Mouse (Mus musculus) testis, postnatal 10 days (tissue): ENCODE measurements at regions not wholly inside any gene's neighbourhood (a gene's known extent, or its start where the extent isn't known, plus 50 kb on each side); places are given as distances from the start of the nearest gene placed in this dataset.

Source experiments
- DNase-seq: peaks from one replicate; pipeline ENCODE4 v3.0.0; 2021; ENCODE audit warnings: low spot score

DNA sequence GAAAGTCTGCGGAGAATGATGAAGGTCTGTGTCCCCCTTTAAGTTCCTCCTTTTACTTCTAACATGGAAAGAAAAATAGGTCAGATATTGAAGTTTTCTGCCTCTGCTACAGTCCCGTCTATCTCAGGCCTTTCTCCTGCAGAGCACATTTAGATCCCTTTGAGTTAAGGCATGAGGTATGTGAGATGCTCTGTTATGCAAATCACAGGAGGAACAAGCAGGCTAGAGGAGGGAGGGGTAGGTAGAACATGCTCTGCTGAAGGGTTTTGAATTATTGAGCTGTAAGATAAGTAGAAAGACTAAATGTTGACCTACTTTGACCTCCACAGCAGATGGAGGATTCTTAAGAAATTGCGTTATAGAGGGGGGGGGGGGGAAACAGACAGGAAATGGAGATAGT, 228.4 kb upstream of the Ldb2 start:
- no peak for DNase-seq

DNA sequence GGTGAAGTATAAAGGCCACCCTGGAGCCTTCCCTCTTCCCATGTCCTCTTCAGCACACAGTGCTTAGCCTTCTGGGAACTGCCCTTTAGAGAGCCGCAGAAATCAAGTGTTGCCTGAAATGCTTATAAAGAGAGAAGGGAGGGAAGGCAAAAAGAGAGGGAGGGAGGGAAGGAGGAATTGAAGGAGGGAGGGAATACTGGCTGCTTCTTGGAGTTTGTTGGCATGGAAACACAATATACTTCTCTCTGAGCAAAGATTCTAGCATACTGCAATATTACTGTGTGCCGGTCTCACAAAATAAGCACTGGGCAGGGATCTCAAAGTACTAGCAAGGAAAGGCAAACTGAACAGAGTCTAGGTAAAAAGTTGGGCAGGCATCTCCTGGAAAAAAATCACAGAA, 225.9 kb upstream of the Ldb2 start:
- DNase-seq: no peak

DNA sequence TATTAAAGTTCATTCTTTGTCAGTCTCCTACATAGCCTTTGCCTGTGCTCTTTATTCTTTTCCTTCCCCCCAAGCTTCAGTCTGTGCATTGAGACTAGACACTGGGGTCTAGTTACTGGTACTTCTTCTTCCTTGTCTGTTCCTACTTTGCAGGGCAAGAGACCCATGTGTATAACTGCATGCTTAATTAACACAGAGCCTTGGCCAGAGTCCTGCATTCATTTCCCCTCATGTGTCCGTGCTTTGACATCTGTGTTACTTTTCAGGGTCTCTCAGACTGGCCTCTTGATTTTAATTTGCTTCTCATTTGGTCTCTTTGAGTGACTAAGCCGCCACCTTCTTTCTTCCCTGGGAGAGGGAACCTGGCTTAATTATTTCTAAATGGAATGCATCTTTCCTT, 208.4 kb upstream of the Ldb2 start:
- DNase-seq: no peak

DNA sequence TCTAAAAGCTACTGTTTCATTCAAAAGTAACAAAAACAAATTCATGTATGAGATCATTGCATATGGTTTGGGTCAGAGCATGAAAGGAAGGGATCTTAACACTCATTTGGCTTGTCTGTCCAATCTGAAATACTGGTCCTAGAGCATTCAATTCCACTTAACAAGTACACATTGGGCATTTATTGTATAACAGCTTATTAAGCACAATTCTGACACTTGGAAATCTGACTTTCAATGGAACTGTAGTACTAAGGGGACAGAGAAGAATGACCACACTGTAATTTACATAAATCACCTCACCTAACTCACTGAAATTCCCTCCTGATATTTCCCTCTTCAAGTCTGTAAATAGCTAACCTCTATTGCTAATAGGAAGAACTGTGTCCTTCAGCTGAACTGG, 201.5 kb upstream of the Ldb2 start:
- DNase-seq: no peak

DNA sequence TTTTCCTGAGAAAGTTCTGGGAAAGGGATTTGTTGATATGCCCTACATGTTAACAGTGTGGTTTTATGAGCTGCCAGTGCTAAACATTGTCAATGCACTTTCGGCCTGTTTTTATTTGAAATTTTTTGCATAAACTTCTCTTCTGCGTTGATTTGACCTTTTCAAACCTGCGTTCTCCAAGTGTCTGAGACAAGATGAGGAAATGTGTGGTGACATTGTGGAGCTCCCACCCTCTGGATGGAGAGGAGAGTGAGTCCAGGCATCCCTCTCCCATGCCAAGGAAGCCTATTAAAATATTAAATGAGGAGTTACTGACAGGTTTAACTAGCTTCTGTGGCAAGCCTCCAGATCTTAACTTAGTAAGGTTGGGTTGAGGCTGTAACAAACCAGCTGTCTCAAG, 199.6 kb upstream of the Ldb2 start:
- DNase-seq: no peak

DNA sequence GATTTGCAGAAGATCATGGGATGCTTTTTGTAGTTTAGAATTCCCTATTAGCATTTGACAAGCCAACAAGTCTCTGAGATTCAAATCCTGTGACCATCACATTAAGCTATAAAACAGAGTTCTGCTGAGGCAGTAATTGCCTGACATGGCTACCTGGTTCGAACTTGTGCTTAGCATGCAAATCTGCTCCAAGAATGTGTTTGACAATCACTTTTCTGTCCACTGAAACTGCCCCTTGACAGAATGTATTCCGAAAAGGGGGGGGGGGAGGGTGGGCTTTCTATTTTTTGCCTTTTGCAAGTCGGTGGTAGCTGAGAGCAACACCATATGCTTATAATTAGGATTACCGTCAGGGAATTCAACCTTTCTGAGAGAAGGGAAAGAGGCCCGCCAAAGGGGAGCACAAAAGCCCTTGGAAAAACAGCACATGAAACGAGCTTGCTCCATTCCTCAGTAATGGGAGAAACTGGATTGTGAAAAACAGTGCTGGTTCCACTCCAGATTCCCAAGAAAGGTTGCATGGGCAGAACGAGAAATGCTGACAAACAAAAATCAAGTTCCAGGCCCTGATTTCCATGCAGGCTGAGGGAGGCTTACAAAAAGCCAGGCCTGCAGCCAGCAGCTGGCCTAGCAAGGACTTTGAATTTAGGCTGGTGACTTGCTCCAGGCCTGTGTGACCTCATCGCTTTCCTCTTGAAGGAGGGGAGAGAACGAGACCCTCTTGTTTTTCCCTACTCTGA, 176.1 kb upstream of the Ldb2 start:
- no peak for DNase-seq

DNA sequence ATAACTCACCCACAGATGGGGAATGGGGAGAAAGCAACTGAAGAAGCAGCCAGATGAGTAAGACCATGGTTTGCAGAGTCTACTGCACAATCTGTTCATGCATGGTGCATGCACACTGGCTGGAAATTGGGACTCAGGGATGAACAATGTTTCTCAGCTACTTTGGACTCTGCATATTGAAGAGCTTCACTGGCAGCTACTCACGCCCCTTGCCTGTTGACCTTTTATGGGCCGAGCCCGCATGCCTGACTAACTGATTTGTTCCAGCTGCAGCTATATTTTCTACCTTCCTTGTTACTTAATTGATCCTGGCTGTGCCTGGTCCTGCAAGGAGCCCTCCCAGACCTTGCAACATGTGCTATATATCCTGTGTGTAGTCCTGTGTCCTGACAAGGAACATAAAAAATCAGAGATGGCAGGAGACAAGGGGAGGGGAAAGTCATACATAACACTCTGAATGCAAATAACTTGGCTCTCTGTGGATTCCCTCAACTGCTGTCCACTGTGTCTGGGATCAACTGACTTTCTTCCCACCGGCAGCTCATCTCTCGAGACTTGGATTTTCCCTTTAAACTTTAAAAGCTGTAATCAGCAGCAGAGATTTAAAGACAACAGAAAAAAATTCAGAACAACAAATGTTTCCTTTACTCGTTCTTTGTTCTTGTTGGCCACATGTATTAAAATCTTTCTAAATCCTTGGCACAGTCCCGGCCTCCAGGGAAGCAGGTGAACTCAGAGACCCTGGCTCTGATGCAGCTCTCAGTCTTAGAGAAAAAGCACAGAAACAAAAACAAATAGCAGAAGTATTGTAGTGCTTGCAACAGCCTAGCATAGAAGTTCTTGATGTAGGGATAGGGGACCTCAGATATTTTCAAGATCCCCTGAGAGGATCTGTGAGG, 143.8 kb upstream of the Ldb2 start:
- DNase-seq: no peak

DNA sequence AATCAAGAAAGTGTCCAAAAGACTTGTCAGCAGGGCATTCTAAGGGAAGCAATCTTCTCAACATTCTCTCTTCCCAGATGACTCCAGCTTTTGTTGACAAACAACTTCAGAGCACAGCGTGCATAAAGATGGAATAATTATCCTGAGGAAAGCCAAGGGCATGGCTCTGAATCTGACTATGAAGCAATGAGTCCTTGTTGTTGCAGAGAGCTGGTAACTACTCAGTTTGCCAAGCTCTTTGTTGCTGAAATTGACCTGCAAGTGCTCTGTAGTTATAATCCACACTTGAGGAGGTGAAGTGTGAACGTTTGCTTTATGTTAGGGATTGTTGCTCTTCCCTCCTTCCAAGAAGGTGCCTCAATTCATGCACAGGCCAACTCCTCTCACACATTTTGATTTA, 143.1 kb upstream of the Ldb2 start:
- DNase-seq: no peak

DNA sequence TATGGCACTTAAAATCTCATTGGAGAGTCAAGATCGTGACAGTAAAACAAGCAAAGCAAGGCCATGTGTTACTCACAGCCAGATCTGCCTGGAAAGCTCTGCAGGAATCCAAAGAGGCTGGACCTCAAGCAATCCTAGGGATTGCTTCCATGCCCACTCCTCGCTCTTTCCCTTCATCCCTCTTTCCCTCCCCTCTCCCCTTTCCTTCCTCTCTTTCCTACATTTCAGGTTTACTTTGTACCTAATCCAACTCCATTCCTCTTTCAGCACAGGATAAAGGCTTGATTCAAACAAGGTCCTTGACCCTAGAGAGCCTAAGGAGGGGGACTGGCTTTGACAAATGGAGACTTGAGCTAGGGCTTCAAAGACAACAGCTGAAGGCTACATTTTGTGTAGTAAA, 126.0 kb upstream of the Ldb2 start:
- DNase-seq: no peak

DNA sequence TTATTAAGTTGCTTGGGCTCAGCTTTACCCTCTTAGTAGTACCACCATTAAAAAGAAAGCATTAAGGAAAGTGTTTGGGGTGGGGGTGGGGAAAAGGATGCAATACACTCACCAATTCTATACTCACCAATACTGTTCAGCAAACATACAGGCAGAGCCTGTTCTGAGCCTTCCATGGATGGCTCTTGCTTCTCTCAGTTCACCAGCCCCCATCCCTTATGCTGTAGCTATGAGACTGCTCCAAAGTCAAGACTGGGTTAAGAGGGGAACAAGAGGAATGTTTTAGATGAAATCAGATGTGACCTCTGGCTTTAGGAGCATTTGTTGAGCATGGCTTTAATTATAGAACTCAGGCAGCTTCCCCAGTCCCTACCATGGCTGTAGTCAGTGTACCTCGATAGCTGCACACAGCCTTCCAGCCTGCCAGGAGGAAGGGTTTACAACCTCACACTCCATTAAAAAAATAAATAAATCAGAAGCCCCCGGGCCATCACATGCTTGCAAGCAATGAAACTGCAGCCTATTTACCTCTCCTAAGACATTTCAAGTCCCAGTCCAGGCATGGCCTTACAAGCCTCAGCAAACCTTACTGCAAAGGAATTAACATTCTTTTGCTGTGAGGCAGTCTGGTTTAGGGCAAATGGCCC, 122.8 kb upstream of the Ldb2 start:
- DNase-seq: no peak

DNA sequence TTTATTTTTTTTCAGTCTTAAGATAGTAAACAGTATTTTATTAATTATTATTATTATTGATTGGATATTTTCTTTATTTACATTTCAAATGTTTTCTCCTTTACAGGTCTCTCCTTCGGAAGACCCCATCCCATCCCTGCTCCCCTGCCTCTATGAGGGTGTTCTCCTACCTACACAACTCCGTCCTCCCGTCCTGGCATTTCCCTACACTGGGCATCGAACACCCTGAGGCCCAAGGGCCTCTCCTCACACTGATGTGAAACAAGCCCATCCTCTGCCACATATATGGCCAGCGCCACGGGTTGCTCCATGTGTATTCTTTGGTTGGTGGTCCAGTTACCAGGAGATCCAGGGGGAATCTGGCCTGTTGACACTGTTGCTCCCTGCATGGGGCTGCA, 118.3 kb upstream of the Ldb2 start:
- DNase-seq: no peak

DNA sequence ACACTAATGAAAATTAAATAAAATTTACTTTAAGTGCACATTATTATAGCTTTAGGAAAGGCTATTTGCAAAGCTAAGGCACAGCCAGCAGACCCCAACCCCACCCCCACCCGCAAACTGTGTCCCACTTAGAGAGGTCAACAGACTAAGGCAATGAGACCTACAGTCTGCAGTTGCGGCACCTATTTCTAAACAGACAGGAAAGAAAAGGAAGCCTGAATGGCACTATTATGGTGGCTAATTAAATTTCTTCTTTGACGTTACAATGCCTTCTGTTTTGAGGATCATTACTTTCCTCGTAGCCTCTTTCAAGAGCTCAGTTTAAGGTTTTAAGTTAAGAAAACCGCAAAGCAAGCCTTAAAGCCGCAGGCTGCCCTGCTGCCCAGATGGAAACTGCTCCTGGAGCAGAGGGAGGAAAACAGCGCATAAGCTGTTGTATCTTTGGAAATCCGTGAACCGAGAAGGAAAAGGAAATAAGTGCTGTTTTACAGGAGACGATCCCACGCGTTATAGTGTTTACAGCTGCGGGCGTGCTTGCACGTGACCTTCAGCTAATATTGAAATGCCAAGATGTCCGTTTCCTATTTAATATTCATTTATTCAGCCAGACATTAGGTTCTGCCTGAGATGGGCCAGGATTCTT, 117.8 kb upstream of the Ldb2 start:
- no peak for DNase-seq

DNA sequence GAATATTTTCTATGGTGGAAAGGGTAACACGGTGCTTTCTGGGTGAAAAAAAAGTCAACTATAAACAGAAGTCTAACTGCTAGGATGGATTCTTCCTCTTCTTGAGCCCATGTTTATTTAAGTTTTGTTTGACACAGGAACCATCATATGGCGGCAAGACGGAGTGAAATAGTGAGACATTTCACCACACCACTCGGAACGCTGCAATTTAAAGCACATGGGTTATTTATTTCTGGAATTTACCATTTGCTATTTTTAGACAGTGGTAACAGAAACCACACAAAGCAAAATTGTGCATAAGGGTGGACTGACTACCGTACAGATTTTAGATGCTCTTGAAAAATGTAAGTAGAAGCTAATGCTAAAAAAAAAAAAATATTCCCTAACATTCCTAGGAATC, 103.1 kb upstream of the Ldb2 start:
- no peak for DNase-seq

DNA sequence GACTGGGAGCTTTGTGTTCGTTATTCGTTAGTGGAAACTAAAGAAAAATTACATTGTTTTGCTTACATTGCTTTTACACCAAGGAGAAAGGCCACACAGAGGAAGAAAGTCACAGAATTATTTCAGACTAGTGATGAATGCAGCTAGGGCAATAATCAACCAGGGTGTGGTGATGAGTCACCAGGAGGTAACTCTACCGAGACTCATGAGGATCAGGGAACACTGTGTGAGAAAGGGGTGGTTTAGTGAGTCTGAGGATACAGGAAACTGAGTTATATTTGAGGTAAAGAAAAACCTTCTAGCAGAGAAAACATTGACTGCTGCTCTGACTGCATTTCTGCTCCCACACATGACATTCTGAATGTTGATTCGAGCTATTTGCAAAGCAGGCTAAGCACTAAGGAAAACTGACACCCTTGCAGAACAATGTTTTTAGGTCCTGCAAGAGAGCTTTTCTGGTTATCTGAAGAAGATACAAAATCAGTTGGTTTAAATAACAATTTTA, 87.1 kb upstream of the Ldb2 start:
- no peak for DNase-seq

DNA sequence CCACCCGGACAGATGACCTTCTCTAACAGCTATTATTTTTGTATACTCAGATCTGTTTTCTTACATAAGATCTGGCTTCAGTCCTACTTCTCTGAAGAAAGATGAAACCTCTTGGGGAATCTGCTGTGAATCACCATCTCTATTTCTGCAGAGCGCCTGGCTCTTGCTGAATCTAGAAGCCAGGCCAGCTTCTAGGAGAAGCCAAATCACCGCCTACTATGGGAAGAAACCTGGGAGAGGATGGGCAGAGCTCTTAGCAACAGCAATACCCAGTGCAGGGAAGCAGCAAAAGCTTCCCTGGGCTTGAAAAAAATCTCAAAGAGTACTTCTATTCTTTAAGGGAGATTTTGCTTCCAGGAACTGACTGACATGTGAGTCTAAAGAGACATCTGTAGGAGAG, 77.5 kb upstream of the Ldb2 start:
- DNase-seq: no peak

DNA sequence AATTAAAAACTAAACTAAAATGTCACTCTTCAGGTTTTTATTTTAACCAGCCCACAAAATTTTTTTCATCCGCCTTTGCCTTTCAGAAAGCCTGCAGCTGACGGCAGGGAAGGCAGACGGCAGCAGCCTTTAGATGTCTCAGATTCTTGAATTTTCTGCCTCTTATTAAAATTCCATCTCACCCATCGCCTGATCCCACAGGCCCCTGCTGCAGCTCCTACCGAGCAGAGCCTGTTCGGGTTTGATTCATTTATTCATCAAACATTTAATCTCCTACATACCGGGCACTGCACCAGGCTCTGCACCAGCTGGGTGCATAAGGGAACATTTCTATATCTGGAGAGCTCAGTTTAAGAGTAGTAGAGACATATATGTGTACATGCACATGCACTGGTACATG, 72.8 kb upstream of the Ldb2 start:
- no peak for DNase-seq

DNA sequence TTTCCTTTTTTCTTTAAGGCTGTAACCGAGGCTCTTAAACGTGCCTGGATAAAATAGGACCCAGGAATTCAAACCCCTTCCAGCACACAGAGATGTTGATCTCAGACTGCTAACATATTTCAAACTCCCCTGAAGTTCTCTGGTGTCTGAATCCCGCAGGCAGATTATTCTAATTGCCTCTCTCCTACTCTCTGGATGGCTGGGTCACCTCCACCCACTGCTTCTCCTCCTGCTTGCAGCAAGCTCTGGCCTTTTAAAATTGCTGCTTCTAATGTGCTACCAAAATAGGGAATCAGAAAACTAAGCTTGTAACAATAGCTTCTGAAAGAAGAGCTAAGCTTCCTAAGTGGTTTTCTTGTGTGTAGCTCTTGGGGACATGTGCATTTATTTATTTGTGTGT, 64.4 kb upstream of the Ldb2 start:
- no peak for DNase-seq

DNA sequence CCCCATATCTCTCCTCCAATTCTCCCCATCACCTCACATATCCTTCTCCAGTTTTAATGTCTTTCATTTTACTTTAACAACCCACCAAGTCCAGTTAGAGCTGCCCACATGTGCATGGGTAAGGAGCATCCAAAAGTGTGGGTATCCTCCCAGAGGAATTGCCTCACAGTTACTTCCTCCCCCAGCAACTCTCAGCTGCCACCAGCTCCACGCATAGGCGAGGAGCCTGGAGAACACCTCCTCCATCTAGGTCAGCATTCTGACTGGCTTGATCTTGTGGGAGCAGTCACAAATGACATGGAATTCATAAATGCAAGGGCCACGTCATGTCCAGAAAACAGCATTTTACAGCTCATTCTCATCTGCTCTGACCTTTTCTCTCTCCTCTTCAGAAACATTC, 63.9 kb upstream of the Ldb2 start:
- no peak for DNase-seq

DNA sequence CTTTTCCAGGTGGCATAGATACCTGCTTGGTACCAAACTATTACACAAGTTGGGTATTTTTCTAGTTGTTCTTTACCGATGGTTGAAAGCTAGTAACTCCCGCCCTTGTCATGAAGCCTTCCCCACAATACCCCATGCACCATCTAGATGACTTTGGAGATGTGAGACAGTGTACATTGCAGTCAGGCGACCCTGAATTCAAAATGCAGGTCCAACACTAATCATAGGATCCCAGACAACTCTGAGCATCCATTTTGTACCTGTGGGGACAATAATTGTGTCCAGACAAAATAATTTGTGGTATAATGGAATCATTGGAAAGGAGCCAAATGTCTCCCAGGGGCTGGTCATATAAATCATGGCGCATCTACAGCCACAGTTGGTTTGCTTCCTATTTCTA, 54.7 kb upstream of the Ldb2 start:
- DNase-seq: no peak
